Mouse (Mus musculus): Measurements from ENCODE around the gene Flywch2. TPM values are rescaled to one million over a fixed set of nuclear protein-coding genes. Genes with fewer than 3 reads are reported as not detected.
A peak's percentile ranks its signal among the peaks of the same experiment; 100 is the strongest.

Flywch2 gene
- 51.4 and 55.7 TPM in 2 replicates for polyA plus RNA-seq (2014; fragmentation: Nextera tagmentation; extraction: Ambion mirVana)

DNA sequence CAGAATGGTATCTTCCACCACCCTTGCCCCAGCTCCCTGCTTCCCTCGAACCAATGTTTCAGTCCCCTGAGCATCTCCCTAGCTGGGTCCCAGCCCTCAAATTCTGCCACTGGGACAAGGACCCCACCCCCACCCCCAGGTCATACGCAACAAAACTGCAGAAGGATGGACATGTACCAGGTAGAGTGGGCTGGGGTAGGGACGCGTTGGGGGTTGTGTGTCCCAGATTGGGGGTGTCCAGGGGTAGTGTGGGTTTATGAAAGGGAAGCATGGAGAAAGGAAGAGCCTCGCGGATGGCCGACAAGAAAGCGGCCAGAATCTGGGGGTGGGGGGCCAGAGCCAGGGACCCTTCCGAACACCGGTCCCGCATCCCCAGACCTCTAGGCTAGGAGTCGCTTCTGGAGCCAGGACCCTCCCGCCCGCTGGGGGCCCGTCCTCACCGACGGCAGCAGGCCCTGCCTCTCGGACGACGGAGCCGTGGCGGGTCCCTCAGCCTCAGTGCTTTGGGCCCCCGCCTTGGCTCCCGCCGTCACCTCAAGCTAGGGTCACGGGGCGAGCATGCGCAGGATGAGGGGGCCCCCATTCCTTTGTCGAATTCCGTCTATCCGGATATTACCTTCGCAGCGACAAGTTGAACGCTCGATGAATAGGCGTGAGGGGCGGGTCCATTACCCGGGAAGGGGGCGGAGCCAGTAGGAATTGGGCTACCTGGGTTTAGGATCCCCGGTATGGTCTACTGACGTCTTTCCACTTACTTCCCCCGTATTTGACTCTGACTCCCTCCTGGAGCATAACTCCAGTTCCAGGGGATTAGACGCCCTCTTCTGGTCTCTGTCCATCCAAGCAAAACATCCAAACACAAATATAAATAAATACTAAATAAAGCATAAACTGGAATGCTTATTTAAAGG is at the start of gene Flywch2:
Gene Flywch2, minus strand, starts transcription at position 521 of the 911 bp plus-strand sequence.
- 4% methylated on average over 35 of the region's 43 CpGs for WGBS
- Histone ChIP-seq H3K36me3 (ENCODE audit: control insufficient read depth, insufficient read depth, low read length) (no peaks in the 10 kb centered on the region), H3K4me2 (ENCODE audit: low read depth, severe bottlenecking) (peak within 1 kb of the TSS; percentile 76), H3K9me3 (ENCODE audit: control insufficient read depth, low read length) (no peaks in the 10 kb centered on the region), H3K27ac (replicated peaks; ENCODE audit: low read depth, low read length) (0 out of 2 replicates have a peak within 1 kb of the TSS, but pooled peaks have one; percentile 56), H3K9ac (ENCODE audit: low read length) (peak within 1 kb of the TSS; percentile 80), H3K4me3 (ENCODE audit: low read depth, low read length) (peak within 1 kb of the TSS; percentile 60), H3K4me1 (ENCODE audit: control insufficient read depth, insufficient read depth, low read length) (0 out of 2 replicates have a peak, but pooled peaks cover 2% of the 10 kb centered on the region), H3K27me3 (ENCODE audit: control insufficient read depth, insufficient read depth, low read length) (no peaks in the 10 kb centered on the region)
- peak; percentile 90 for DNase-seq (ENCODE audit: low spot score)
- peak; percentile 78 for ATAC-seq (ENCODE audit: insufficient number of reproducible peaks, low FRiP score, low TSS enrichment, low read depth)

- Histone ChIP-seq H3K4me2 (ENCODE audit: low read depth, severe bottlenecking) (no peak overlapping the region), H3K27me3 (ENCODE audit: control insufficient read depth, insufficient read depth, low read length) (peaks cover 2% of the 10 kb centered on the region; the same call in 1 of the 2 replicates), H3K4me3 (ENCODE audit: low read depth, low read length) (no peak overlapping the region), H3K36me3 (ENCODE audit: control insufficient read depth, insufficient read depth, low read length) (peaks cover 2% of the 10 kb centered on the region; the same call in 1 of the 2 replicates), H3K9me3 (ENCODE audit: control insufficient read depth, low read length) (no peaks in the 10 kb centered on the region), H3K9ac (ENCODE audit: low read length) (no peak overlapping the region), H3K4me1 (ENCODE audit: control insufficient read depth, insufficient read depth, low read length) (peaks cover 3% of the 10 kb centered on the region; the same call in 1 of the 2 replicates), H3K27ac (replicated peaks; ENCODE audit: low read depth, low read length) (no peak overlapping the region)
- no peak for ATAC-seq (ENCODE audit: insufficient number of reproducible peaks, low FRiP score, low TSS enrichment, low read depth)
- WGBS = 90% methylated on average over 1 of the region's 1 CpGs
- no peak for DNase-seq (ENCODE audit: low spot score)
Observed at GRCm38 (mm10) chr17:23831201-23831600, 45.3 kb upstream of the Flywch2 start.

GRCm38 (mm10) chr17:23829064-23829619 is 43.3 kb upstream of the Flywch2 start, which contains the start of gene Elob:
TSS of gene Elob (minus strand) at chr17:23829136.
- ATAC-seq (ENCODE audit: insufficient number of reproducible peaks, low FRiP score, low TSS enrichment, low read depth) (peak; percentile 92), DNase-seq (ENCODE audit: low spot score) (peak; percentile 88)
- H3K27ac ChIP-seq (replicated peaks; ENCODE audit: low read depth, low read length) = peak within 1 kb of the TSS; percentile 83
- peaks cover 5% of the 10 kb centered on the region; the same call in 1 of the 2 replicates for H3K4me1 ChIP-seq (ENCODE audit: control insufficient read depth, insufficient read depth, low read length)
- 1% methylated on average over 31 of the region's 42 CpGs for WGBS
- peak within 1 kb of the TSS; percentile 82 for H3K9ac ChIP-seq (ENCODE audit: low read length)
- H3K4me3 ChIP-seq (ENCODE audit: low read depth, low read length) = peak within 1 kb of the TSS; percentile 81
- H3K4me2 ChIP-seq (ENCODE audit: low read depth, severe bottlenecking) = peak within 1 kb of the TSS; percentile 84
- peaks cover 6% of the 10 kb centered on the region for H3K36me3 ChIP-seq (ENCODE audit: control insufficient read depth, insufficient read depth, low read length)
- no peaks in the 10 kb centered on the region for H3K27me3 ChIP-seq (ENCODE audit: control insufficient read depth, insufficient read depth, low read length)
- H3K9me3 ChIP-seq (ENCODE audit: control insufficient read depth, low read length) = no peaks in the 10 kb centered on the region

DNA sequence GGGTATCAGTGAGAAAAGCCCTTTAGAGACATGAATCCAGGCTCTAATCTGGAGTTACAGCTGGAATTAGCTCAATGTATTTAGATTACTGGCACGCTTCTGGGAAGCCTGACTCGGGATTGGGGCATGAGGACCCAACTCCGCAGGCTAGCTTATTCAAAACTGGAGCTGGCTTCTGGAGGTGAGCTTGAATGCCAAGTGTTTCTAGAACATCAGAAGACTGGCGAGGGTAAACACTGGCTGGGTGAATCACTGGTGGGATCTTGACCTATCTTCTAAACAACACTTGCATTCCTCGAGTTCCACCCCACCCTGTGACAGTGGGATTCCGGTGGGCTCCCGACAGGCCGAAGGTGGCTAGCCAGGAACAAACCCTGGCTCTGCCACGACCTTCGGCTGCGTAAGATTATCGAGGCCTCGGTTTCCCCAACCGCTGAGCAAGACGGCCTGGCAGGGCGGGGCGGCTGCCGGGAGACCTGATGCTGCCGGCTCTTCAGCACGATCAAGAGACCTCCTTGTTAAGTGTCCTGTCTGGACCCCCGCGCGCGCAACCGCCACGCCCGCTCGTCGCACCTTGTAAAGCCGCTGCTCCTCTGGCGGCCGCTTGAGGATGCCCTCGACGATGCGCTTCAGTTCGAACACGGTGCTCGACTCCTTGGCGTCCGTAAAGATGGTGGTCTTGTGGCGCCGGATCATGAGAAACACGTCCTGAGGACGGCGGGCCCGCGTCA is 42.6 kb upstream of the Flywch2 start:
- no peaks in the 10 kb centered on the region for H3K27me3 ChIP-seq (ENCODE audit: control insufficient read depth, insufficient read depth, low read length)
- DNase-seq (ENCODE audit: low spot score) (peak; percentile 79), ATAC-seq (ENCODE audit: insufficient number of reproducible peaks, low FRiP score, low TSS enrichment, low read depth) (peak; percentile 71; the same call in 1 of the 2 replicates)
- peak overlapping the region; percentile 82 for H3K9ac ChIP-seq (ENCODE audit: low read length)
- peak overlapping the region; percentile 81 for H3K4me3 ChIP-seq (ENCODE audit: low read depth, low read length)
- WGBS = under 1% methylated on average over 47 of the region's 47 CpGs
- H3K9me3 ChIP-seq (ENCODE audit: control insufficient read depth, low read length) = no peaks in the 10 kb centered on the region
- peak overlapping the region; percentile 84 for H3K4me2 ChIP-seq (ENCODE audit: low read depth, severe bottlenecking)
- H3K27ac ChIP-seq (replicated peaks; ENCODE audit: low read depth, low read length) = peak overlapping the region; percentile 83
- H3K36me3 ChIP-seq (ENCODE audit: control insufficient read depth, insufficient read depth, low read length) = peaks cover 12% of the 10 kb centered on the region
- H3K4me1 ChIP-seq (ENCODE audit: control insufficient read depth, insufficient read depth, low read length) = peaks cover 5% of the 10 kb centered on the region; the same call in 1 of the 2 replicates

GRCm38 (mm10) chr17:23825591-23825990 is 39.7 kb upstream of the Flywch2 start:
- H3K27me3 ChIP-seq (ENCODE audit: control insufficient read depth, insufficient read depth, low read length) = no peaks in the 10 kb centered on the region
- 80% methylated on average over 4 of the region's 4 CpGs for WGBS
- peaks cover 5% of the 10 kb centered on the region; the same call in 1 of the 2 replicates for H3K4me1 ChIP-seq (ENCODE audit: control insufficient read depth, insufficient read depth, low read length)
- peaks cover 38% of the 10 kb centered on the region for H3K36me3 ChIP-seq (ENCODE audit: control insufficient read depth, insufficient read depth, low read length)
- H3K9ac ChIP-seq (ENCODE audit: low read length) = no peak overlapping the region
- ATAC-seq (ENCODE audit: insufficient number of reproducible peaks, low FRiP score, low TSS enrichment, low read depth) (no peak), DNase-seq (ENCODE audit: low spot score) (no peak)
- no peaks in the 10 kb centered on the region for H3K9me3 ChIP-seq (ENCODE audit: control insufficient read depth, low read length)
- H3K27ac ChIP-seq (replicated peaks; ENCODE audit: low read depth, low read length) = no peak overlapping the region
- H3K4me3 ChIP-seq (ENCODE audit: low read depth, low read length) = no peak overlapping the region
- no peak overlapping the region for H3K4me2 ChIP-seq (ENCODE audit: low read depth, severe bottlenecking)

DNA sequence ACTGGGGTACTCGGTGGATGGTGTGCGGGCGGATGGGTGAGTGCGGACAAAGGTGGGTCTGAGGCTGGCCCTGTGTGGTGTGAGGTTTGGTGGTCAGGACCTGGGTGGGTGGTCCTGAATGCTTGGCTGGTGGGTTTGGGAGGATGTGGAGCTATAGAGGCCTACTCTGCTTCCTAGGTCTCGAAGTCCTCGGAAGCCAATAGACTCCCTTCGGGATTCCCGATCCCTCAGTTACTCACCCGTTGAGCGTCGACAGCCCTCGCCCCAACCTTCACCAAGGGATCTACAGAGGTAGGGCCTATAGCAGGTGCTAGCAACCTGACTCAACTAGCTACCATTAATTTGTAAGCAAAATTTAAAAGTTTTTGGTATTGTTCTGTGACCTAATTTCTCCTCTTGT is 37.7 kb upstream of the Flywch2 start:
- no peak overlapping the region for H3K4me3 ChIP-seq (ENCODE audit: low read depth, low read length)
- no peak overlapping the region for H3K9ac ChIP-seq (ENCODE audit: low read length)
- WGBS = 91% methylated on average over 12 of the region's 12 CpGs
- peaks cover 3% of the 10 kb centered on the region; the same call in 1 of the 2 replicates for H3K9me3 ChIP-seq (ENCODE audit: control insufficient read depth, low read length)
- DNase-seq (ENCODE audit: low spot score) (no peak), ATAC-seq (ENCODE audit: insufficient number of reproducible peaks, low FRiP score, low TSS enrichment, low read depth) (no peak)
- H3K36me3 ChIP-seq (ENCODE audit: control insufficient read depth, insufficient read depth, low read length) = peaks cover 57% of the 10 kb centered on the region
- H3K4me2 ChIP-seq (ENCODE audit: low read depth, severe bottlenecking) = no peak overlapping the region
- no peak overlapping the region for H3K27ac ChIP-seq (replicated peaks; ENCODE audit: low read depth, low read length)
- H3K27me3 ChIP-seq (ENCODE audit: control insufficient read depth, insufficient read depth, low read length) = no peaks in the 10 kb centered on the region
- H3K4me1 ChIP-seq (ENCODE audit: control insufficient read depth, insufficient read depth, low read length) = peaks cover 5% of the 10 kb centered on the region; the same call in 1 of the 2 replicates

DNA sequence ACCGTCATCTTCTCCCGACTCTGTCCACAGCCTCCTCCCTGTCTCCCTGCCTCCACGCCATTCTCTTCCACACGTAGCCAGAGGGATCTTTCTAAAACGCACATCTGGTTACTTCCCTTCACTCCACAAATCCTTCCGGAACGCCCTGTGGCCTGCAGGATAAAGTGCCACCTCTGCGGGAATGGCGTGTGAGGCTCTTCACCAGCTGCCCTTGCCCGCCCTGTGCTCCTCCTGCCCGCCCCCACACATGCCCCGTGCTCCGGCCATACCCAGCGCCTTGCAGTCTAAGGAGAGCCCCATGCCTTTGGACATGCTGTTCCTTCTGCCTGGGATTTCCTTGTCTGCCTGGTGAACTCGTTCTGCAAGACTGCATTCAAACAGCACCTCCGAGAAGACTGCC is 37.1 kb upstream of the Flywch2 start:
- H3K4me3 ChIP-seq (ENCODE audit: low read depth, low read length) = no peak overlapping the region
- WGBS = 86% methylated on average over 16 of the region's 16 CpGs

More for the DNA sequence above, 37.1 kb upstream of the Flywch2 start:
- no peak for ATAC-seq (ENCODE audit: insufficient number of reproducible peaks, low FRiP score, low TSS enrichment, low read depth)
- Histone ChIP-seq H3K9ac (ENCODE audit: low read length) (no peak overlapping the region), H3K36me3 (ENCODE audit: control insufficient read depth, insufficient read depth, low read length) (peaks cover 63% of the 10 kb centered on the region), H3K4me2 (ENCODE audit: low read depth, severe bottlenecking) (no peak overlapping the region), H3K27me3 (ENCODE audit: control insufficient read depth, insufficient read depth, low read length) (no peaks in the 10 kb centered on the region), H3K9me3 (ENCODE audit: control insufficient read depth, low read length) (peaks cover 3% of the 10 kb centered on the region; the same call in 1 of the 2 replicates), H3K27ac (replicated peaks; ENCODE audit: low read depth, low read length) (no peak overlapping the region), H3K4me1 (ENCODE audit: control insufficient read depth, insufficient read depth, low read length) (peaks cover 5% of the 10 kb centered on the region; the same call in 1 of the 2 replicates)
- DNase-seq (ENCODE audit: low spot score) = no peak

All from limb, embryonic 11.5 days (tissue).